Mouse (Mus musculus): ENCODE data around the gene Arnt2. TPM values are rescaled to one million over a fixed set of nuclear protein-coding genes. Genes with fewer than 3 reads are reported as not detected.

The Arnt2 gene
- polyA plus RNA-seq, 1 experiment from 2014 or later: 0.15 TPM

- H3K4me2 ChIP-seq (ENCODE audit: low read depth, low read length): no peak overlapping the region
- WGBS (ENCODE audit: insufficient replicate concordance): 46% methylated on average over 5 of the region's 5 CpGs
- no peaks in the 10 kb centered on the region for H3K9me3 ChIP-seq (replicated peaks; ENCODE audit: control insufficient read depth, low read length)
- no peak overlapping the region for H3K4me3 ChIP-seq (ENCODE audit: low read depth, low read length)
- no peaks in the 10 kb centered on the region for H3K36me3 ChIP-seq (ENCODE audit: control insufficient read depth, insufficient read depth)
- H3K9ac ChIP-seq (ENCODE audit: low read depth, low read length): no peak overlapping the region
- no peak for ATAC-seq (ENCODE audit: low read depth)
- H3K27me3 ChIP-seq (ENCODE audit: control insufficient read depth, insufficient read depth, low read depth, low read length): peaks cover 33% of the 10 kb centered on the region
- H3K4me1 ChIP-seq (ENCODE audit: control insufficient read depth, low read depth, low read length): no peaks in the 10 kb centered on the region
- H3K27ac ChIP-seq (ENCODE audit: low read length): no peak overlapping the region
Measured at GRCm38 (mm10) chr7:84408282-84408681, 1.7 kb downstream of the Arnt2 start.

- H3K9me3 ChIP-seq (replicated peaks; ENCODE audit: control insufficient read depth, low read length): no peaks in the 10 kb centered on the region
- H3K27ac ChIP-seq (ENCODE audit: low read length): no peak overlapping the region
- no peaks in the 10 kb centered on the region for H3K4me1 ChIP-seq (ENCODE audit: control insufficient read depth, low read depth, low read length)
- peaks cover 2% of the 10 kb centered on the region; the same call in 1 of the 2 replicates for H3K27me3 ChIP-seq (ENCODE audit: control insufficient read depth, insufficient read depth, low read depth, low read length)
- 54% methylated on average over 5 of the region's 5 CpGs for WGBS (ENCODE audit: insufficient replicate concordance)
- H3K9ac ChIP-seq (ENCODE audit: low read depth, low read length): no peak overlapping the region
- H3K36me3 ChIP-seq (ENCODE audit: control insufficient read depth, insufficient read depth): no peaks in the 10 kb centered on the region
- H3K4me2 ChIP-seq (ENCODE audit: low read depth, low read length): no peak overlapping the region
- H3K4me3 ChIP-seq (ENCODE audit: low read depth, low read length): no peak overlapping the region
- ATAC-seq (ENCODE audit: low read depth): no peak
Measured at GRCm38 (mm10) chr7:84403371-84403770, 6.6 kb downstream of the Arnt2 start.

DNA sequence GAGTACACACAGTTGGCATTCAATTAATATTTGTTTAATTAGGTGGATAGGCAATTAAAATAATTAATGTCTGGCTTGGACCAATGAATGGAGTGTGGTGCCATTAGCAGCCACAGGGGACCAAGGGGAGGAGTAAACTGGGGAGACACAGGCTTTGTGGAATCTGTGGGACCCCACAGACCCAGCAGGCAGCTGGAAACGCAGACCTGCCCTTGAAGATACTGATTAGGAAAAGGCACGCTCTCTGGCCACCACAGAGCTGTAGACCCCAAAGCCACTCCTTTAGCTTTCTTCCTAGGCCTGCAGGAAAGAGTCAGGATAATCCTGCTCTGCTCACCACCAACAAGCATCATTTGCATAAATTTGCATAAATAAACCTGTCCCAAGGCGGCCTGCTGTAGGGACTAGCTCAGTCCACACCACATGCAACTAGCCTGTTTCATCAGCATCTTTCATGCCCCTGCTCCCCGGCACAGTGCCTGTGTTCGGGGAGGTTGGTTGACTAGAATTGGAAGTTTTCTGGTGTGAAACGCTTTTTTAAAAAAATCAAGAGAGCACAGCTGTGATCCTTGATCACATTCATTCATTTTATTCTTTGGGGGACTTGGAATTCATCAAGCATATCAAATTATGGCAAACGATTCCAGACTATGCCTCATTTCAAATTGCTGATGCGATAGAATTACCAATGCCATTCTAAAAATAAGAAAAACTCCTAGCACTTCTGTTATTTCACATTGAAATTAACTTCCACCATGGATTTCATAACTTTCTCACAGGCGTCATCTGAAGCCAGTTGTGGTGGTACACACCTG lies 8.1 kb downstream of the Arnt2 start:
- Histone ChIP-seq H3K9ac (ENCODE audit: low read depth, low read length) (no peak overlapping the region), H3K4me3 (ENCODE audit: low read depth, low read length) (no peak overlapping the region), H3K27me3 (ENCODE audit: control insufficient read depth, insufficient read depth, low read depth, low read length) (no peaks in the 10 kb centered on the region), H3K9me3 (replicated peaks; ENCODE audit: control insufficient read depth, low read length) (no peaks in the 10 kb centered on the region), H3K36me3 (ENCODE audit: control insufficient read depth, insufficient read depth) (no peaks in the 10 kb centered on the region), H3K4me2 (ENCODE audit: low read depth, low read length) (no peak overlapping the region), H3K27ac (ENCODE audit: low read length) (no peak overlapping the region), H3K4me1 (ENCODE audit: control insufficient read depth, low read depth, low read length) (no peaks in the 10 kb centered on the region)
- WGBS (ENCODE audit: insufficient replicate concordance): 41% methylated on average over 9 of the region's 9 CpGs
- no peak for ATAC-seq (ENCODE audit: low read depth)

DNA sequence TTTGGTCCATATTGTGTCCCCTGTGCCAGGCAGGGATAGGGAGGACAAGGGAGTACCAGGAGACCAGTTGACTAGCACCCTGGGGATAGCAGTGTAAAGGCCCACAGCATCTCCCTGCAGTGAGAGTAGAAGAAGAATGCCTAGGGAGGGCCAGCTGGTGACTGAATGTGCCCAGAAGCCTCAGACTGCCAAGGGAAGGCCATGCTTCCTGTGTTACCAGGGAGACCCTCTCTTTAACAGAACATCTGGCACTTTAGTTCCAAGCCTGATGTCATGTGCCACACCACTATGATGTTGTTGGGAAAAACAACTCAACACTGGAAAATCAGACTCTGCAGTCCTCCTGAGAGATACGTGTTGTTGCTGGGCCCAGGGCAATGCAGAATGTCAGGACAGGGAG lies 12.7 kb downstream of the Arnt2 start:
- Histone ChIP-seq H3K4me2 (ENCODE audit: low read depth, low read length) (no peak overlapping the region), H3K4me3 (ENCODE audit: low read depth, low read length) (no peak overlapping the region), H3K9ac (ENCODE audit: low read depth, low read length) (no peak overlapping the region), H3K36me3 (ENCODE audit: control insufficient read depth, insufficient read depth) (no peaks in the 10 kb centered on the region), H3K9me3 (replicated peaks; ENCODE audit: control insufficient read depth, low read length) (no peaks in the 10 kb centered on the region), H3K27ac (ENCODE audit: low read length) (no peak overlapping the region), H3K27me3 (ENCODE audit: control insufficient read depth, insufficient read depth, low read depth, low read length) (no peaks in the 10 kb centered on the region), H3K4me1 (ENCODE audit: control insufficient read depth, low read depth, low read length) (no peaks in the 10 kb centered on the region)
- no peak for ATAC-seq (ENCODE audit: low read depth)
- 41% methylated on average over 1 of the region's 1 CpGs for WGBS (ENCODE audit: insufficient replicate concordance)

DNA sequence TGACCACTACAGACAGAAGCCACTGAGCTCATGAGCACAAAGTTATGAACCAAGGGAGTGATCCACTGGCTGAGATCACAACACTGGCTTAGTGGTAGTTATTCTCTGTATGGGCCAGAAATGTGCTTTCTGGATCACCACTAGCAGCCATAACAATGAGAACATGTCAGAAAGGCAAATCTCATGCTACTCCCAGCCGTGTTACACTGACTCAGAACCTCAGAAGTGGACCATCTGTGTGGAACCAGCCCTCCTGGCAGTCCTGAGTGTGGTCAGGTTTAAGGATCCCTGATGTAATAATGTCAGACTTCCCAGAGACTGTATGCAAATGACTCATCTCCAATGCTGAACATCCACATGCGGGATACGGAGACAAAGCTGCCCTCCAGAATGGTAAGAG lies 13.4 kb downstream of the Arnt2 start:
- Histone ChIP-seq H3K4me1 (ENCODE audit: control insufficient read depth, low read depth, low read length) (no peaks in the 10 kb centered on the region), H3K27me3 (ENCODE audit: control insufficient read depth, insufficient read depth, low read depth, low read length) (no peaks in the 10 kb centered on the region), H3K9me3 (replicated peaks; ENCODE audit: control insufficient read depth, low read length) (no peaks in the 10 kb centered on the region), H3K9ac (ENCODE audit: low read depth, low read length) (no peak overlapping the region), H3K36me3 (ENCODE audit: control insufficient read depth, insufficient read depth) (no peaks in the 10 kb centered on the region), H3K27ac (ENCODE audit: low read length) (no peak overlapping the region), H3K4me3 (ENCODE audit: low read depth, low read length) (no peak overlapping the region), H3K4me2 (ENCODE audit: low read depth, low read length) (no peak overlapping the region)
- WGBS (ENCODE audit: insufficient replicate concordance): 58% methylated on average over 3 of the region's 3 CpGs
- no peak for ATAC-seq (ENCODE audit: low read depth)

GRCm38 (mm10) chr7:84387826-84388225 lies 22.1 kb downstream of the Arnt2 start:
- no peaks in the 10 kb centered on the region for H3K9me3 ChIP-seq (replicated peaks; ENCODE audit: control insufficient read depth, low read length)

DNA sequence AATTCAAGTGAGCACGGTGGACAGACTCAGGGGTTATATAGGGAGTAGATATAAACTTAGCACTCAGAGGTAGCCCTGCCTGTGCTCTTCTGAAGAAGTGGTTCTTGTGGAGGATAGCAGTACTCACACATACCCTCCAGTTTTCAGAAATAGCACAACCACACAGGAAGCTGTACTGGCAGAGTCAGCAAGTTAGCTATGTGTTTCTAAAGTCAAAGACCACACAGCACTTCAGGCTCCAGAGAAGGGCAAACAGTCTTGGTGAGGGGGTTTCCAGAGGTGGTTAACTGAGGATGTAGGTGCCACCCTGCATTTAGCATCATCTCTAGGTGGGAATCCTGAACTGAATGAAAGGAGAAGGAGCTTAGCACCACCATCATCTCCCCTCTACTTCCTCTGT lies 23.5 kb downstream of the Arnt2 start:
- H3K4me2 ChIP-seq (ENCODE audit: low read depth, low read length): no peak overlapping the region
- no peaks in the 10 kb centered on the region for H3K36me3 ChIP-seq (ENCODE audit: control insufficient read depth, insufficient read depth)
- no peak overlapping the region for H3K9ac ChIP-seq (ENCODE audit: low read depth, low read length)
- no peaks in the 10 kb centered on the region for H3K9me3 ChIP-seq (replicated peaks; ENCODE audit: control insufficient read depth, low read length)
- H3K27ac ChIP-seq (ENCODE audit: low read length): no peak overlapping the region
- ATAC-seq (ENCODE audit: low read depth): no peak
- no peaks in the 10 kb centered on the region for H3K4me1 ChIP-seq (ENCODE audit: control insufficient read depth, low read depth, low read length)
- H3K4me3 ChIP-seq (ENCODE audit: low read depth, low read length): no peak overlapping the region
- no peaks in the 10 kb centered on the region for H3K27me3 ChIP-seq (ENCODE audit: control insufficient read depth, insufficient read depth, low read depth, low read length)
- WGBS (ENCODE audit: insufficient replicate concordance): 30% methylated on average over 1 of the region's 1 CpGs

More at GRCm38 (mm10) chr7:84387826-84388225, 22.1 kb downstream of the Arnt2 start:
- Histone ChIP-seq H3K27me3 (ENCODE audit: control insufficient read depth, insufficient read depth, low read depth, low read length) (no peaks in the 10 kb centered on the region), H3K4me1 (ENCODE audit: control insufficient read depth, low read depth, low read length) (no peaks in the 10 kb centered on the region), H3K27ac (ENCODE audit: low read length) (no peak overlapping the region), H3K4me2 (ENCODE audit: low read depth, low read length) (no peak overlapping the region), H3K36me3 (ENCODE audit: control insufficient read depth, insufficient read depth) (no peaks in the 10 kb centered on the region), H3K4me3 (ENCODE audit: low read depth, low read length) (no peak overlapping the region), H3K9ac (ENCODE audit: low read depth, low read length) (no peak overlapping the region)
- ATAC-seq (ENCODE audit: low read depth): no peak
- 59% methylated on average over 3 of the region's 3 CpGs for WGBS (ENCODE audit: insufficient replicate concordance)

DNA sequence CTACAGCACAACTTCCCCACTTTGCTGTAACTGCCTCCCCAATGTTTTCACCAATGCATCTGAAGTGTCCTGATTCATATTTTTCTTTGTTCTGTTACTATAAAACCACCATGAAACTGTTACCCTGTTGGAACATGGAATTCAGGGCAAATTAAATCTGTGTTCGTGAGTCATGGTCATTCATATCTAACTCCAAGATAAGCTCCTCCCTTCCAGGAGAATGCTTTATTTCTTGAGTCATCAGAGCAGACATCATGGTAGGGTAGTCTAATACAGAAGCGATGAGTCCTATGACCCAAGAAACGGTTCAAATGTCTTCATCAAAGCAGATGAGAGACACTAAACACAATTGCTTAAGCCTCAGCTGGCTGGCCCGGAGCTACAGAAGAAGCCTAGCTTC lies 25.2 kb downstream of the Arnt2 start:
- H3K36me3 ChIP-seq (ENCODE audit: control insufficient read depth, insufficient read depth): no peaks in the 10 kb centered on the region
- no peaks in the 10 kb centered on the region for H3K9me3 ChIP-seq (replicated peaks; ENCODE audit: control insufficient read depth, low read length)
- no peak overlapping the region for H3K4me2 ChIP-seq (ENCODE audit: low read depth, low read length)
- ATAC-seq (ENCODE audit: low read depth): no peak
- no peak overlapping the region for H3K4me3 ChIP-seq (ENCODE audit: low read depth, low read length)
- no peak overlapping the region for H3K9ac ChIP-seq (ENCODE audit: low read depth, low read length)
- no peaks in the 10 kb centered on the region for H3K27me3 ChIP-seq (ENCODE audit: control insufficient read depth, insufficient read depth, low read depth, low read length)
- H3K27ac ChIP-seq (ENCODE audit: low read length): no peak overlapping the region
- 62% methylated on average over 4 of the region's 4 CpGs for WGBS (ENCODE audit: insufficient replicate concordance)
- no peaks in the 10 kb centered on the region for H3K4me1 ChIP-seq (ENCODE audit: control insufficient read depth, low read depth, low read length)

DNA sequence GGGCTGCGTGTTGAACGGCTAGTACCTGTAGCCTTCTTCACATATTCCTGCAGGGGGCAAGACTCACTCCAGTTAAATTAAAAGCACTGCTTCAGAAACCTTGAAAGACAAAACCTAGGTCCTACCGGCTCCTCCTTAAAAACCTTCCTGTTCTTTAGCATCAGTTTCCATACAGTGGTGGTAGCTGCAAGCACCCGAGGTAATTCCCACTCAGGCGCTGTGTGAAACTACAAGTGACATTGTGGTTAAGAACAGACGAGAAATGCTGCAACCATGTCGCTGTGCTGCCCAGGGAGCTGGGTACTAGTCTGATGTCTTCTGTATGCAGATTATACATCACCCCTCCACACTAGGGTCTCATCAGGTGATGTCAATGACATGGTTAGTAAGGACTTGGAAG lies 25.9 kb downstream of the Arnt2 start:
- Histone ChIP-seq H3K27me3 (ENCODE audit: control insufficient read depth, insufficient read depth, low read depth, low read length) (no peaks in the 10 kb centered on the region), H3K4me1 (ENCODE audit: control insufficient read depth, low read depth, low read length) (no peaks in the 10 kb centered on the region), H3K4me3 (ENCODE audit: low read depth, low read length) (no peak overlapping the region), H3K9me3 (replicated peaks; ENCODE audit: control insufficient read depth, low read length) (no peaks in the 10 kb centered on the region), H3K9ac (ENCODE audit: low read depth, low read length) (no peak overlapping the region), H3K36me3 (ENCODE audit: control insufficient read depth, insufficient read depth) (no peaks in the 10 kb centered on the region), H3K27ac (ENCODE audit: low read length) (no peak overlapping the region), H3K4me2 (ENCODE audit: low read depth, low read length) (no peak overlapping the region)
- ATAC-seq (ENCODE audit: low read depth): no peak
- 63% methylated on average over 7 of the region's 7 CpGs for WGBS (ENCODE audit: insufficient replicate concordance)

Data from liver, embryonic 16.5 days (tissue).